Mouse (Mus musculus) thymus, postnatal 36 days (tissue): ENCODE measurements around the gene Adcy1.

ENCODE experiments used
- DNase-seq, 2 experiments: peaks; one replicate each; pipeline ENCODE4 v3.0.0; 2022; ENCODE audit warnings: mixed read lengths in 2 of 2

Gene Adcy1

DNA sequence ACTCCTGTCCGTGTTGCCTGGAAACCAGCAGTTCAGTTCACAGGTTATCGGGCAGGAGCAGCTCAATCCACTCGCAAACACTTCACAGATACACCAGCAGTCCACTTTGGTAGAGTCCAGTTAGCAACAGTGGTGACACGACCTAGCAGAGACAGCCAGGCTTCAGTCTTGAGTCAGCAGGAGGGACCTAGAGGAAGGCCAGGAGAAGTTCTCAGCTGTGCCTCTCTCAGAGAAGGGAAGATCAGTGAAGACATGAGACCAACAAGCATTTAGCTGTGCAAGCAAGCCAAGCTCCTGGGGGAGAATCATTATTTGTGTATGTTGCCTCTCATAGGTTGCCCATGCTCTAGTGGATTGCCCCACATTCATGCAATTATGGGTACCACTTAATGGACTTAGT, 164.8 kb downstream of the Adcy1 start:
- no peak for DNase-seq
